Mouse (Mus musculus): ENCODE measurements around the gene Usp21.

Gene Usp21

DNA sequence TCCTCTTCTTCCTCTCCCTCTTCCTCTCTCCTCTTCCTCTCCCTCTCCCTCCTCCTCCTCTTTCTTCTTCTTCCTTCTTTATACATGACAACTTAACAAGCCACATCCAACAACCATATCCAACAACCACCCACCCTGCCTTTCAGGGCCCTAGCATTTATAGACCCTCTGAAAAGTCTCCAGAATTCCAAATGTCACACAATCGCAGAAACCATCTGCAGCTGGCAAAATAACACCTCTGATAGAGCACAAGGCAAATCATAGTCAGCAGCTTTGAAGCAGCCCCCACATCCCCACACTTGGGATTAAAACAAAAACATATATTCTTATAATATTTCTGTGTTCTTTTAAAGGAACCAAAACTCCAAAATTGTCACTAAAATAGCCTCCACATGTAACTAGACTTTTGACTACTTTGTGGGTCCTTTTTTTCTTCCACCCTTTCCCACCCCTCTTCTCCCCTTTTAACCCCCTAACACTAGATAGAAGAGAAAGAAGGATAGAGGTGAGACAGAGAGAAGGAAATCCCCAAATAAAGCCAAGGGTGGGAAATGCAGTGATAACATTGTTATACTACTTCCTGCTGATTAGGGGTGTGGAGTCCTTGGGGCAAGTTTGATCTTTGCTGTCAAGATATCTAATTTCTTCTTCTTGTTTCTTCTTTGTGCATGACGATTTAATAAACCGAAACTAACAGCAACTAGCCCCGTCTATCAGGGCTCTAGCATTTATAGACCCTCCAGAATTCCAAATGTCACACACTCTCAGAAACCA lies 21.6 kb downstream of the Usp21 start:
- DNase-seq (ENCODE audit: low spot score) = no peak

DNA sequence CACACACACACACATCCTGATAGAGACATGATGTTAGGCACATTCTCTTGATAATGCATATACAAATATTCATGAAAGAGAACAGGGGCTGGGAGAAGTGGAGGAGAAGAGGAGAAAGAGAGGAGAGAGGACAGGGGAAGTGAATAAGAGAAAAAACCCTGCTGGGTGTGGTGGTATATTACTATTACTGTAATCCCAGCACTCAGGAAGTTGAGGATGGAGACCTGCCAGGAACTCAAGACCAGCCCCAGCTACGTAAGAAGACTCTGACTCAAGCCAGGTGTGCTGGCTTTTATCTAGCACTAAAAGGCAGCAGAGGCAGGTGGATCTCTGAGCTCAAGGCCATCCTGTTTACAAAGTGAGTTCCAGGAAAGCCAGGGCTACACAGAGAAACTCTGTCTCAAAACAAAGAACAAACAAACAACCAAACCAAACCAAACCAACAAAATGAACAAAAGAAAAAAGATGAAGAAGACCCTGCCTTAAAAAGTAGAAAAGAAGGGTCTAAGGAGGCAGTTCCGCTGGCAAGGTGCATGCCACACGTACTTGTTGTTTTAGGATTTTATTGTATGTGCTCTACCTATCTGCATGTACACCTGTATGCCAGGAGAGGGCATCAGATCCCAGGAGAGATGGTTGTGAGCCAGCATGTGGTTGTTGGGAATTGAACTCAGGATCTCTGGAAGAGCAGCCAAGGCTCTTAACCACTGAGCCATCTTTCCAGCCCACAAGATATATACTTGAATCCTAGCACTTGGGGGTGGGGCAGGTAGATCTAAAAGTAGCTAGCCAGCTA lies 23.9 kb downstream of the Usp21 start:
- DNase-seq (ENCODE audit: low spot score) = no peak

DNA sequence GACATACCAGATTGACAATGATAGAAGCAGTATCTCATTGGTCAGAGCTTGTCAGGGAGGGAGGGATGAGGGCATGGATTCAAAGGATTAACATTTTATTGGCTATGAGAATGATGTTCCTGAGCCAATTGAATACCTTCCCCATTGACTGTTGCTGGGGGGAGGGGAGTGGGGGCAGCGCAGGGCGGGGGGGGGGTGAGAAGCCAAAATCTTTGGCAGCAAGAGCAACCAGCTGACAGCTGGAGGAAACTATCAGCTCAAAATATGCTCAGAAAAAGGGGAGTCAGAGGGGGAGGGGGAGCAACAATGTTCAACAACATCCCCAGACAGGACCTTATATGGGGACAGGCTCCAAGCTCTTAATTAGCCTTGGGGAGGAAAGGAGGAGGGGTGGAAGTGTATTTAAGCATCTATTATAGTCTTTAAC lies 24.6 kb downstream of the Usp21 start:
- DNase-seq (ENCODE audit: low spot score) = no peak

DNA sequence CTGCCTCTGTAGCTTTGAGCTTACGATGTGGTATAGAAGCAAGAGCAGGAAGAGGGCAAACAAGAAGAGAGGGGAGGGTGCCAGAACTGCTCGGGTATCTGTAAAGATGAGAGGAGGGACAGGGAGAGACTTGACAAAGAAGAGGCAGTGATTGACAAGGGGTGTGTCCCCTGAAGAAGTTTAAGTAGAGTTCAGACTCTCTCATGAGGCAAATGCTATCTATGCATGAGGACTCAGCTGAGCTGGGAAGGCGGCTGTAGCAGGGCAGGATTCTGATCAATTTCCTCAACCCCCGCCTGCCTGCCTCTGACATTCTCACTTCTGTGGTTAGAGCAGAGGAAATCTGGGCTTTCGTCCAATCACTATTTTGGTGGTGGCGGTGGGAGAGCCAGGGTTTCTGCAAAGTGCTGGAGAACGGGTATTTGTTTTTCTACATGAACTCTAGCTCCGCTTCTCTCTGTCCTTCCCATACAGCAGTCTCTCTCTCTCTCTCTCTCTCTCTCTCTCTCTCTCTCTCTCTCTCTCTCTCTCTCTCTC lies 25.1 kb downstream of the Usp21 start:
- peak; percentile 64 for DNase-seq (ENCODE audit: low spot score)

DNA sequence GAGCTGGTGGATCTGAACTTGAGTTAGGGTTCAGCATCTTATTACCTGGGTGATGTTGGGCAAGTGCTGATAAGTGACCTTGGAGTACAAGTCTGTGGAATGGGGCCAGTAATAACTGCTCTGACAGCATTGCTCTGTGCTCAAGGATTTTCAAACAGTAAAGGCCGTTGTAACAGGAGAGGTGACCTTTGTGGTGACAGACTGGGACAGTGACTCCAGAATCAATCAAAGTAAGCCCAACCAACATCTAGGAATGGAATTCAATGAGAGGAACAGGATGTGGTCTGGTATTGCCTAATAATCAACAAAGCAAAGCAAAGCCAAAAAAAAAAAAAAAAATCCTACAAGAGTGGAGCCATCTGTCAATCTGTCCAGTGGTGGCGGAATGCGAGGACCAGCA lies 27.5 kb downstream of the Usp21 start:
- DNase-seq (ENCODE audit: low spot score) = no peak

DNA sequence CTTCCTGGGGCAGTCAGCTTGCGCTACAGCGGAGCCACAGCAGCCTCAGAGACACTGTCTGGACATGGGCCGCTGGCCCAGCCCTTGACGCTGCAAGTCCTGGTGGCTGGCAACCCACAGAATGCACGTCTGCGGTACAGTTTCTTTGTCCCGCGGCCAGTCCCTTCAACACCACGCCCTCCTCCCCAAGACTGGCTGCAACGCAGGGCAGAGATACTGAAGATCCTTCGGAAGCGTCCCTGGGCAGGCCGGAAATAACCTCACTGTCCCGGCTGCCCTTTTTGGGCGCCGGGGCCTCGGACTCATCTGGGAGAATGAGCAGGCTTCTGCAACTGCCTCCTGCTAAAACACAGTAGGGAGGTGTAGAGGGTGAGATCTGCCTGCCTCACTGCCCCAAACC lies 28.9 kb downstream of the Usp21 start:
- DNase-seq (ENCODE audit: low spot score) = no peak

- DNase-seq (ENCODE audit: low spot score) = no peak
Measured at GRCm38 (mm10) chr1:171257781-171258180, 30.0 kb downstream of the Usp21 start.

- DNase-seq (ENCODE audit: low spot score) = peak; percentile 58
Measured at GRCm38 (mm10) chr1:171256937-171257548, 30.7 kb downstream of the Usp21 start.

DNA sequence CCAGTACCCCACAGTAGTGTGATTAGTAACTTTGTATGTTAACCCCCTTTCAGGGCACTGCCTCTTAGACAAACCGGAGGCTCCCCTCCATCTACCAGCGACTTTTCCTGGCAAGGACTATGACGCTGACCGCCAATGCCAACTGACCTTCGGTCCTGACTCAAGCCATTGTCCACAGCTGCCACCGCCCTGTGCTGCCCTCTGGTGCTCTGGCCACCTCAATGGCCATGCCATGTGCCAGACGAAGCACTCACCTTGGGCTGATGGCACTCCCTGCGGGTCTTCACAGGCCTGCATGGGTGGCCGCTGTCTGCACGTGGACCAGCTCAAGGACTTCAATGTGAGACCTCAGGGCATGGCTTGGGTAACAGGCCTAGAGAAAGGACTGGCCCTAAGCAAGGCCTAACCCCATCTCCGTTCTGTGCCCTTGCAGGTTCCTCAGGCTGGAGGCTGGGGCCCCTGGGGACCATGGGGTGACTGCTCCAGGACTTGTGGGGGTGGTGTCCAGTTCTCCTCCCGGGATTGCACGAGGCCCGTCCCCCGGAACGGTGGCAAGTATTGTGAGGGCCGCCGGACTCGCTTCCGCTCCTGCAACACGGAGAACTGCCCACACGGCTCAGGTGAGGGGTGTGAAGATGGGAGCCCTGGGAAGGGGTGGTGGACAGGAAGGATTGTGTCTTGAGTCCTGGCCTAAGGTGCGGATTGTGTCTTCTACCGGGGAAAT lies 31.5 kb downstream of the Usp21 start:
- no peak for DNase-seq (ENCODE audit: low spot score)

GRCm38 (mm10) chr1:171252415-171252814 lies 35.4 kb downstream of the Usp21 start:
- no peak for DNase-seq (ENCODE audit: low spot score)

- no peak for DNase-seq (ENCODE audit: low spot score)
Measured at GRCm38 (mm10) chr1:171251594-171252324, 36.0 kb downstream of the Usp21 start.

GRCm38 (mm10) chr1:171250680-171251593 lies 36.9 kb downstream of the Usp21 start, which contains the start of gene Ndufs2:
TSS of gene Ndufs2 (minus strand) at chr1:171251388.
- DNase-seq (ENCODE audit: low spot score) = no peak

DNA sequence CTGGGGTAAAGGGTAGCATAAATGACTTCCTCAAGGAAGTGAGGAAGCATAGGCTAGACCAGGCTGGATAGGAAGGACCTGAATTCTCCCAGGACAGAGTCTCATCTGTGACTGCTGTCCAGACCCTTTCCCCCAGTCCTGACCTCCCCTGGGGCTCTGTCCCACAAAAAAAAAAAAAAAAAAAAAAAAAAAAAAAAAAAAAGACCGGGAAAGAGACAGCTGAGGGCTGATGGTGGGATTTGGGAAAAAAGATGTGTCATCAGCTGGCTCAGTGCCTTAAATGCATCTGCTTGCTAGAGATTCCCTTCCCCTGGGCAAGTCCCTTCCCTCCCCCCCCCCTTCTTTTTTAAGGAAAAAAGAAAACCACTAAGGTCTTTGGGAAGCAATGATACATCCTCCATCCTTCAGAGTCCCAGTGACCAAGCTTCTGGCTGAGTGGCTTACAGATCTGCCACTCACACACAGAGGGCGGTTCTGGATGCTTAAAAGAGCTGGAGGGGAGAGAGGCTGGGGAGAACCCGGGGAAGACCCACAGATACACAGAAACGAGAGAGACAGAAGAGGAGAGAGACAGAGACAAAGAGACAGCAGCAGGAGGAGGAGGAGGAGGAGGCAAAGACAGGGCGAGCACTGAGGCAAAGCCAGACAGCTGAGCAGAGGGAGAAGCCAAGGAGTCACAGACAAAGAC lies 37.7 kb downstream of the Usp21 start, which contains the start of gene Adamts4:
Gene Adamts4, plus strand, starts transcription at position 509 of the 688 bp plus-strand sequence.
- no peak for DNase-seq (ENCODE audit: low spot score)

GRCm38 (mm10) chr1:171248386-171249226 lies 39.2 kb downstream of the Usp21 start:
- DNase-seq (ENCODE audit: low spot score) = no peak

GRCm38 (mm10) chr1:171247916-171248315 lies 39.9 kb downstream of the Usp21 start:
- DNase-seq (ENCODE audit: low spot score) = no peak

DNA sequence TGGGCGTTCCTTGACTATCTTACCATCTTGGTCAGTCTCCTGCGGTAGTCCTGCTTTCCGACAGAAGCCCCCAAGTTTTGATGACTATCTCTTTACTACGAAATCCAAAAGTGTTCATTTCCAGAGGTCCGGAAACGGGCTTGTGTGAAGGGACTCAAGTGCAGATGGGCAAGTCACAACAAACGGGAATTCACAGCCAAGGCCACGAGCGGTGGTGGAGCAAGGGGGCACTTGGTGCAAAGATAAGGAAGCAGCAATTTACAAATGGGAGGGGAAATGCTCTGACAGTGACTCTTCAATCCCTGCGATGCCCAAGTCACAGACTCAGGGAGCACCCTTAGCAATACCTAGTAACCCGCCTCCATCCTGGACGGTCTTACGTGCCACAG lies 40.3 kb downstream of the Usp21 start:
- DNase-seq (ENCODE audit: low spot score) = no peak

GRCm38 (mm10) chr1:171246709-171247452 lies 40.9 kb downstream of the Usp21 start:
- peak; percentile 98 for DNase-seq (ENCODE audit: low spot score)

- no peak for DNase-seq (ENCODE audit: low spot score)
Measured at GRCm38 (mm10) chr1:171245353-171245752, 42.4 kb downstream of the Usp21 start.

All from T-cell, adult 2 months (primary cell).